Mouse (Mus musculus): ENCODE measurements at regions not wholly inside any gene's neighbourhood (a gene's known extent, or its start where the extent isn't known, plus 50 kb on each side); places are given as distances from the start of the nearest gene placed in this dataset.

- Histone ChIP-seq H3K27me3 (replicated peaks) (no peaks in the 10 kb centered on the region), H3K9me3 (replicated peaks; ENCODE audit: low read length) (no peaks in the 10 kb centered on the region), H3K36me3 (replicated peaks in 1 of 2; ENCODE audit: control insufficient read depth in 1 of 2, insufficient read depth in 1 of 2, low read length in 1 of 2) (no peaks in the 10 kb centered on the region), H3K9ac (ENCODE audit: insufficient read depth, low read depth) (no peak overlapping the region), H3K79me2 (replicated peaks; ENCODE audit: control insufficient read depth, extremely low read depth, insufficient read depth, poor library complexity, severe bottlenecking) (no peaks in the 10 kb centered on the region), H3K27ac (ENCODE audit: insufficient read depth, low read depth) (no peak overlapping the region), H3K4me2 (ENCODE audit: insufficient read depth, low read depth, poor library complexity, severe bottlenecking) (0 out of 2 replicates have a peak overlapping the region, but pooled peaks have one; percentile 79), H3K4me3 (replicated peaks in 1 of 3; ENCODE audit: low read depth in 2 of 3, low read length in 2 of 3, poor library complexity in 1 of 3) (no peak overlapping the region), H3K4me1 (ENCODE audit: control insufficient read depth in 1 of 2, insufficient read depth in 2 of 2) (peaks cover 0 to 10% of the 10 kb centered on the region in 2 experiments; a peak in 2 of 4 replicates)
- DNase-seq (ENCODE audit: extremely low read depth), result no peak
- in situ Hi-C loops (cut with MboI; ENCODE audit: low pct_ligation_motif_present, low pct_unique_long_range_greater_than_20kb, low sequenced_read_pairs) (no loop called here), dilution Hi-C loops (cut with MboI; ENCODE audit: extremely low pct_ligation_motif_present, extremely low pct_unique_long_range_greater_than_20kb, low sequenced_read_pairs) (no loop called here)
- TF ChIP-seq TCF12 (IDR thresholded peaks at IDR 0.05; ENCODE audit: low read depth, low read length) (no peak), CTCF (conservative IDR thresholded peaks at IDR 0.05 in 1 of 2, IDR thresholded peaks at IDR 0.05 in 1 of 2; ENCODE audit: low read depth in 2 of 2, low read length in 2 of 2) (0 out of 4 replicates have a peak, but pooled peaks of 1 of the 2 experiments have one; percentile 4), SIN3A (IDR thresholded peaks at IDR 0.05; ENCODE audit: low read length) (no peak), MAZ (IDR thresholded peaks at IDR 0.05; ENCODE audit: low read depth, low read length) (no peak), CHD1 (IDR thresholded peaks at IDR 0.05; ENCODE audit: low read depth, low read length) (no peak)
These were observed 161.2 kb downstream of the Etnk1 start for GRCm38 (mm10) chr6:143328202-143328601.

- H3K27me3 ChIP-seq (replicated peaks), result no peaks in the 10 kb centered on the region
- no peak overlapping the region for H3K4me2 ChIP-seq (ENCODE audit: insufficient read depth, low read depth, poor library complexity, severe bottlenecking)
- H3K9me3 ChIP-seq (replicated peaks; ENCODE audit: low read length), result no peaks in the 10 kb centered on the region
- no peak overlapping the region for H3K4me3 ChIP-seq (replicated peaks in 1 of 3; ENCODE audit: low read depth in 2 of 3, low read length in 2 of 3, poor library complexity in 1 of 3)
- TF ChIP-seq CTCF (conservative IDR thresholded peaks at IDR 0.05 in 1 of 2, IDR thresholded peaks at IDR 0.05 in 1 of 2; ENCODE audit: low read depth in 2 of 2, low read length in 2 of 2) (peak; percentile 48 to 51; a peak in 3 of 4 replicates), PAX5 (IDR thresholded peaks at IDR 0.05; ENCODE audit: low read length) (no peak), KAT2A (IDR thresholded peaks at IDR 0.05; ENCODE audit: insufficient replicate concordance, low read length) (no peak), EP300 (IDR thresholded peaks at IDR 0.05; ENCODE audit: low read length) (no peak), ETS1 (conservative IDR thresholded peaks at IDR 0.05; ENCODE audit: low read depth, low read length) (no peak)
- DNase-seq (ENCODE audit: extremely low read depth), result peak; percentile 25
- in situ Hi-C loops (cut with MboI; ENCODE audit: low pct_ligation_motif_present, low pct_unique_long_range_greater_than_20kb, low sequenced_read_pairs) (no loop called here), dilution Hi-C loops (cut with MboI; ENCODE audit: extremely low pct_ligation_motif_present, extremely low pct_unique_long_range_greater_than_20kb, low sequenced_read_pairs) (no loop called here)
- no peaks in the 10 kb centered on the region for H3K79me2 ChIP-seq (replicated peaks; ENCODE audit: control insufficient read depth, extremely low read depth, insufficient read depth, poor library complexity, severe bottlenecking)
- H3K4me1 ChIP-seq (ENCODE audit: control insufficient read depth in 1 of 2, insufficient read depth in 2 of 2), result peaks cover 0 to 10% of the 10 kb centered on the region in 2 experiments; a peak in 2 of 4 replicates
- H3K27ac ChIP-seq (ENCODE audit: insufficient read depth, low read depth), result no peak overlapping the region
- no peak overlapping the region for H3K9ac ChIP-seq (ENCODE audit: insufficient read depth, low read depth)
- no peaks in the 10 kb centered on the region for H3K36me3 ChIP-seq (replicated peaks in 1 of 2; ENCODE audit: control insufficient read depth in 1 of 2, insufficient read depth in 1 of 2, low read length in 1 of 2)
These were observed 162.1 kb downstream of the Etnk1 start for GRCm38 (mm10) chr6:143329096-143329495.

DNA sequence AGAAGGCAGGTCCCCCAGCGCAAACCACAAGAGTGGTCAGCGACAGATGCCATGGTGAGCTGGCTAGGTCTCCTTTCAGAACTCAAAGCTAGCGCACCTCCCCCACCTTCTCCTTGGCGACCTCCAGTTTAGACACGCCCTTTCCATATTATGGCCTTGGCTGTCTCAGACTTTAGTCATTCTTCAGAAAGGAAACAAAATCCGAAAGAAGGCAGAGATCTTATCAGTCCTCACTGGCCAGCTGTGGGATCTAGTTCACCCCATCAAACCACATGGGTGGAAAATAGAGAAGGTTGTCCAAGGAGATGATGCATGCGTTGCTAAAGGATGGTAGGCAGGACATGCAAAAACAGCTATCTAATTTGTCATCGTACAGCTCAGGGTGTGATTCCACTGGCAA, 166.5 kb downstream of the Etnk1 start:
- Histone ChIP-seq H3K9ac (ENCODE audit: insufficient read depth, low read depth) (no peak overlapping the region), H3K27me3 (replicated peaks) (no peaks in the 10 kb centered on the region), H3K27ac (ENCODE audit: insufficient read depth, low read depth) (no peak overlapping the region), H3K9me3 (replicated peaks; ENCODE audit: low read length) (no peaks in the 10 kb centered on the region), H3K4me1 (ENCODE audit: control insufficient read depth in 1 of 2, insufficient read depth in 2 of 2) (no peaks in the 10 kb centered on the region), H3K4me3 (replicated peaks in 1 of 3; ENCODE audit: low read depth in 2 of 3, low read length in 2 of 3, poor library complexity in 1 of 3) (no peak overlapping the region), H3K4me2 (ENCODE audit: insufficient read depth, low read depth, poor library complexity, severe bottlenecking) (no peak overlapping the region), H3K79me2 (replicated peaks; ENCODE audit: control insufficient read depth, extremely low read depth, insufficient read depth, poor library complexity, severe bottlenecking) (no peaks in the 10 kb centered on the region), H3K36me3 (replicated peaks in 1 of 2; ENCODE audit: control insufficient read depth in 1 of 2, insufficient read depth in 1 of 2, low read length in 1 of 2) (no peaks in the 10 kb centered on the region)
- dilution Hi-C loops (cut with MboI; ENCODE audit: extremely low pct_ligation_motif_present, extremely low pct_unique_long_range_greater_than_20kb, low sequenced_read_pairs) (no loop called here), in situ Hi-C loops (cut with MboI; ENCODE audit: low pct_ligation_motif_present, low pct_unique_long_range_greater_than_20kb, low sequenced_read_pairs) (no loop called here)
- TF ChIP-seq ZNF384 (IDR thresholded peaks at IDR 0.05; ENCODE audit: low read depth, low read length) (no peak), POLR2AphosphoS2 (IDR thresholded peaks at IDR 0.05; ENCODE audit: low read depth, low read length) (no peak), POLR2A (IDR thresholded peaks at IDR 0.05; ENCODE audit: low read depth, low read length) (no peak), MYC (IDR thresholded peaks at IDR 0.05; ENCODE audit: low read depth, low read length) (no peak)
- no peak for DNase-seq (ENCODE audit: extremely low read depth)

All from CH12.LX (cell line).